Mouse (Mus musculus): Measurements from ENCODE around the gene Commd3. TPM values are rescaled to one million over a fixed set of nuclear protein-coding genes. Genes with fewer than 3 reads are reported as not detected.

Commd3 gene
- polyA plus RNA-seq, 1 experiment = 290 TPM

DNA sequence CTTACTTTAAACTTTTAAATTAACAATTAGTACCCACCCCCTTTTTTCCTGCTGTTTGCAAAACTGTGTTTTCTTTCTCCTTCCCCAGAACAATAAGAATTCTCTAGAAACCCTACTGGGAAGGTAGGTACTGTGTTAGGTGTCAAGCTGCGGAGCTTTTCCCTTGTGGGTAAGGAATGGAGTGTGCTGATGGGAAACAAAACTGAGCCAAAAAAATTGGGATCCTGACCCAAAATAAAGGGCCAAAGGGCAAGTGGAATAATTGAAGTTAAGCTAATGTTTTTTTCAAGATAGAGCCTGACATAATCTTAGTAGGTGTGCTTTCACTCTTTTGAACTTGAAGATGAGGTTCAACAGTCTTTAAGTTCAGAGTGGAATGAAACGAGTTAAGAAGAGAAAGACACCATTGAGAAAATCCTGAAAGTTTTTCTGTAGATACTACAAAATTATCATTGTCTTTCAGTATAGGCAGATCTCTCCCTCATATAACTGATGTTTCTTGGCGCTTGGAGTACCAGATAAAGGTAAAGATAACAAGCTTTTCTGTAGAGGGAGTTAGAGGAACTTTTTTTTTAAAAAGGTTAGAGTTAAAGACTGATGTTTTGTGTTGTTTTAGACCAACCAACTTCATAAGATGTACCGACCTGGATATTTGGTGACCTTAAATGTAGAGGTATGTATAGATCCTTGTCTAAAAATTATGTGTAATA is 2.2 kb downstream of the Commd3 start:
- H3K4me3 ChIP-seq (ENCODE audit: insufficient read depth, low read length) = peak overlapping the region; percentile 16; the same call in 1 of the 2 replicates
- TF ChIP-seq CTCF (IDR thresholded peaks at IDR 0.05; ENCODE audit: borderline replicate concordance, insufficient read depth, low read length) (no peak), POLR2A (IDR thresholded peaks at IDR 0.05; ENCODE audit: low read depth, low read length) (no peak)

DNA sequence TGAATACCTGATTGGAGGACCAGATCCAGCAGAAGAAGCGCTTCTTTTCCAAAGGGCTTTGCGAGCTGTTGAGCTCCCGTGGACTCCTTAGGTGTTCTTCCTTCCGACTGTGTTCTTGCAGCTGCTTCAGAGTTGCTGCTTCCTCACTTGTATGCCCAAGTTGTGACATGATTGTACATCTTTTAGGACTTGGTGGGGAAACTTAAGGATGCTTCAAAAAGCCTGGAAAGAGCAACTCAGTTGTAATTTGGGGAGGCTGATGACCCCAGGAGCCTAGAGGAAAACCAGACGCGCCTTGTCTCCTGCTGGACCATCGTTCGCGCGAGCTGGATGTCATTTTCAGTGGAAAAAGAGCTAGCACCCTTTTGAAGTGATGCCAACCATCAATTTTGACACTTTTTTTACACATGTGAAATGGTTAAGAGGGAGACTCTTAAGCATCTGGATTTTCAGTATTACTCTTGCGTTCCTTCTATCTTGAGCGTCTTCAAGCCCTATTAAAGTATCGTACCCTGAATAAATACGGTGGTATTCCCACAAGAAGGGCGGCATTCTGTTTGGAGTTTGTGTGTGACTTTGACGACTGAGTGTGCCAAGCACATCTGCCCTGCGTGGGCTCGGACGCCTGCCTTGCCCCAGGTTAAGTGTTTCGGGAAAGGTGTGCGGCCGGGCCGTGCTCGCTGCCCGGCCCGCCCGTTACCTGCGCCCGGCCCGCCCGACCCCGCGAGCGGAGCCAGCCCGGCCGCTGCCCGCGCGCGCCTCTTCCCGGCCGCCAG is 3.7 kb downstream of the Commd3 start:
- Histone ChIP-seq H3K4me3 (ENCODE audit: insufficient read depth, low read length) (peak overlapping the region; percentile 42), H3K27ac (ENCODE audit: insufficient read depth, low read length) (peak overlapping the region; percentile 35), H3K4me1 (ENCODE audit: control insufficient read depth, insufficient read depth, low read length) (peaks cover 4% of the 10 kb centered on the region; the same call in 1 of the 2 replicates)
- no peak for TF ChIP-seq POLR2A (IDR thresholded peaks at IDR 0.05; ENCODE audit: low read depth, low read length)
- TF ChIP-seq CTCF (IDR thresholded peaks at IDR 0.05; ENCODE audit: borderline replicate concordance, insufficient read depth, low read length) = no peak

More for the DNA sequence above, 2.2 kb downstream of the Commd3 start:
- Histone ChIP-seq H3K4me1 (ENCODE audit: control insufficient read depth, insufficient read depth, low read length) (peaks cover 4% of the 10 kb centered on the region; the same call in 1 of the 2 replicates), H3K27ac (ENCODE audit: insufficient read depth, low read length) (no peak overlapping the region)

GRCm38 (mm10) chr2:18676457-18676935 is 4.3 kb downstream of the Commd3 start:
- TF ChIP-seq CTCF (IDR thresholded peaks at IDR 0.05; ENCODE audit: borderline replicate concordance, insufficient read depth, low read length) (no peak), POLR2A (IDR thresholded peaks at IDR 0.05; ENCODE audit: low read depth, low read length) (no peak)
- H3K27ac ChIP-seq (ENCODE audit: insufficient read depth, low read length) = peak overlapping the region; percentile 35
- H3K4me1 ChIP-seq (ENCODE audit: control insufficient read depth, insufficient read depth, low read length) = peaks cover 4% of the 10 kb centered on the region; the same call in 1 of the 2 replicates
- H3K4me3 ChIP-seq (ENCODE audit: insufficient read depth, low read length) = no peak overlapping the region

GRCm38 (mm10) chr2:18676936-18677491 is 4.8 kb downstream of the Commd3 start, which contains the start of gene Bmi1:
Gene Bmi1, plus strand, starts transcription at chr2:18677018.
- peak within 1 kb of the TSS; percentile 85 for H3K27ac ChIP-seq (ENCODE audit: insufficient read depth, low read length)
- peak; percentile 49 for TF ChIP-seq POLR2A (IDR thresholded peaks at IDR 0.05; ENCODE audit: low read depth, low read length)
- TF ChIP-seq CTCF (IDR thresholded peaks at IDR 0.05; ENCODE audit: borderline replicate concordance, insufficient read depth, low read length) = no peak
- H3K4me1 ChIP-seq (ENCODE audit: control insufficient read depth, insufficient read depth, low read length) = peaks cover 4% of the 10 kb centered on the region; the same call in 1 of the 2 replicates
- H3K4me3 ChIP-seq (ENCODE audit: insufficient read depth, low read length) = peak within 1 kb of the TSS; percentile 75

DNA sequence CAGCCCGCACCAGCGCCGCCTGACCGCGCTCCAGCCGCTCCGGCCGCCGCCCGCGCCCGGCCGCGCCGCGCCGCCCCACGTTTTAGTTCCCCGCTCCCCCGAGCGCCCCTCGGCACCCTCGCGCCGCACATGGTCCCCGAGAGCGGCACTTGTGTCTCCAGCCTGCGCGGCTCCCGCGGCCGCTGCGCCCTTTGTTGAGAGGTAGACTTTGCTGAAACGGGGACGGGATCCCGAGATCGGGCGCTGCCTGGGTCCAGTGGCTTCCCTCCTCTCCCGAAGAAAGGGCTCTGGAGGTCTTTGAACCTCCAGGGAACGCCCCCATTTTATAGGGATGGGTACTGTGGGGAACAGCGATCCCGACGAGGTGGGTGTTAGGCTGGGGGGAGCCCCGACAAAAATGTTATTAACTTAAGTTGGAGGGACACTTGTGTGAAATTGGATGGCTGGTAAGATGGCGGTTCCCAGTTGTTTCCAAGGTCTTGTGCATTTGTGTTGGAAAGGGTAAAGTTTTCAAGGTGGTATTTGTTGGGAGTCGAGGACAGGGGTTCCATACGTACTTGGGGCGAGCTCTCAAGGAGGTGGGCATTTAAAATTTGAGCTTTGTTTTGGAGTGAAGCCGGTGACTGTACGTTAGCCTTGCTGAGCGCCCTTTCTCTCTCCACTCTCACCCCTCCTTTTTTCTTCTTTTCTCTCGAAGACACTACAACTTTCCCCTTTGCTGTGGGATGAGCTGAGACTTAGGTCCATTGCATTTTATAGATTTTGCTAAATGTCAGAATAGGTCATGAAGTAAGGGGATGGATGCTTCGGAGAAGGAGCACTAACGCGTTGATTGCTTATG is 5.7 kb downstream of the Commd3 start:
- TF ChIP-seq CTCF (IDR thresholded peaks at IDR 0.05; ENCODE audit: borderline replicate concordance, insufficient read depth, low read length) = no peak
- no peak for TF ChIP-seq POLR2A (IDR thresholded peaks at IDR 0.05; ENCODE audit: low read depth, low read length)
- H3K4me3 ChIP-seq (ENCODE audit: insufficient read depth, low read length) = peak overlapping the region; percentile 75
- H3K27ac ChIP-seq (ENCODE audit: insufficient read depth, low read length) = no peak overlapping the region
- peaks cover 4% of the 10 kb centered on the region; the same call in 1 of the 2 replicates for H3K4me1 ChIP-seq (ENCODE audit: control insufficient read depth, insufficient read depth, low read length)

GRCm38 (mm10) chr2:18679701-18680100 is 7.5 kb downstream of the Commd3 start:
- Histone ChIP-seq H3K4me3 (ENCODE audit: insufficient read depth, low read length) (no peak overlapping the region), H3K27ac (ENCODE audit: insufficient read depth, low read length) (no peak overlapping the region), H3K4me1 (ENCODE audit: control insufficient read depth, insufficient read depth, low read length) (peaks cover 4% of the 10 kb centered on the region; the same call in 1 of the 2 replicates)
- TF ChIP-seq POLR2A (IDR thresholded peaks at IDR 0.05; ENCODE audit: low read depth, low read length) (no peak), CTCF (IDR thresholded peaks at IDR 0.05; ENCODE audit: borderline replicate concordance, insufficient read depth, low read length) (no peak)

- peaks cover 4% of the 10 kb centered on the region; the same call in 1 of the 2 replicates for H3K4me1 ChIP-seq (ENCODE audit: control insufficient read depth, insufficient read depth, low read length)
- no peak for TF ChIP-seq CTCF (IDR thresholded peaks at IDR 0.05; ENCODE audit: borderline replicate concordance, insufficient read depth, low read length)
- H3K4me3 ChIP-seq (ENCODE audit: insufficient read depth, low read length) = peak overlapping the region; percentile 43; the same call in 1 of the 2 replicates
- H3K27ac ChIP-seq (ENCODE audit: insufficient read depth, low read length) = no peak overlapping the region
Observed at GRCm38 (mm10) chr2:18680501-18680900, 8.3 kb downstream of the Commd3 start.

GRCm38 (mm10) chr2:18680961-18681360 is 8.8 kb downstream of the Commd3 start:
- no peaks in the 10 kb centered on the region; the same call in 1 of the 2 replicates for H3K4me1 ChIP-seq (ENCODE audit: control insufficient read depth, insufficient read depth, low read length)
- peak overlapping the region; percentile 43 for H3K4me3 ChIP-seq (ENCODE audit: insufficient read depth, low read length)
- H3K27ac ChIP-seq (ENCODE audit: insufficient read depth, low read length) = no peak overlapping the region
- TF ChIP-seq POLR2A (IDR thresholded peaks at IDR 0.05; ENCODE audit: low read depth, low read length) = no peak
- no peak for TF ChIP-seq CTCF (IDR thresholded peaks at IDR 0.05; ENCODE audit: borderline replicate concordance, insufficient read depth, low read length)

GRCm38 (mm10) chr2:18684062-18684461 is 11.9 kb downstream of the Commd3 start:
- no peak overlapping the region for H3K27ac ChIP-seq (ENCODE audit: insufficient read depth, low read length)
- no peaks in the 10 kb centered on the region; the same call in 1 of the 2 replicates for H3K4me1 ChIP-seq (ENCODE audit: control insufficient read depth, insufficient read depth, low read length)
- TF ChIP-seq POLR2A (IDR thresholded peaks at IDR 0.05; ENCODE audit: low read depth, low read length) = no peak

More at GRCm38 (mm10) chr2:18684062-18684461, 11.9 kb downstream of the Commd3 start:
- no peak overlapping the region for H3K4me3 ChIP-seq (ENCODE audit: insufficient read depth, low read length)
